Mouse (Mus musculus) liver, embryonic 14.5 days (tissue): ENCODE data around the gene Parp11.

Experiments
- CTCF ChIP-seq: IDR thresholded peaks from 2 replicates; pipeline ENCODE4 v1.5.1; 2016; ENCODE audit warnings: antibody characterized with exemption, low read depth, control low read depth
- EP300 ChIP-seq: IDR thresholded peaks from 2 replicates; pipeline ENCODE4 v1.6.1; 2016; ENCODE audit warnings: antibody characterized with exemption, low read depth

- no peak for TF ChIP-seq CTCF
- TF ChIP-seq EP300, result no peak
Measured at GRCm38 (mm10) chr6:127440416-127441104, 6.1 kb upstream of the Parp11 start.
